Mouse (Mus musculus) erythroid progenitor cell, adult 5-6 weeks (primary cell): ENCODE results near the gene Exoc6b. TPM values are rescaled to one million over a fixed set of nuclear protein-coding genes. Genes with fewer than 3 reads are reported as not detected.
A peak's percentile ranks its signal among the peaks of the same experiment; 100 is the strongest.
"Not testable (repeated sequence)": the region's sequence is repeated elsewhere in the genome, so short reads cannot be mapped to it uniquely, and the experiment has no call there.

Source experiments
- ATAC-seq: replicated peaks from 2 replicates; pipeline ENCODE4 v1.8.0; 2016; ENCODE audit warnings: moderate number of reproducible peaks, mild to moderate bottlenecking, moderate TSS enrichment, inconsistent platforms; ENCODE audit not compliant: poor library complexity, low FRiP score, severe bottlenecking
- total RNA-seq, 2 experiments: library from RNA; stranded (forward) in 1 of 2; stranded (reverse) in 1 of 2; fragments of 150-400 nt in 1 of 2; fragments of 186-747, 209-891 nt in 1 of 2; gene quantifications; 2 replicates each; pipeline versions ENCODE4 v1.2.3 to v1.2.4; 2015 to 2017; ENCODE audit warnings: low replicate concordance in 2 of 2

The Exoc6b gene
- total RNA-seq (2015; ENCODE audit: low replicate concordance): 0.84 and 1.4 TPM in 2 replicates
- total RNA-seq (2017; ENCODE audit: low replicate concordance): 0.83 and 4.0 TPM in 2 replicates

DNA sequence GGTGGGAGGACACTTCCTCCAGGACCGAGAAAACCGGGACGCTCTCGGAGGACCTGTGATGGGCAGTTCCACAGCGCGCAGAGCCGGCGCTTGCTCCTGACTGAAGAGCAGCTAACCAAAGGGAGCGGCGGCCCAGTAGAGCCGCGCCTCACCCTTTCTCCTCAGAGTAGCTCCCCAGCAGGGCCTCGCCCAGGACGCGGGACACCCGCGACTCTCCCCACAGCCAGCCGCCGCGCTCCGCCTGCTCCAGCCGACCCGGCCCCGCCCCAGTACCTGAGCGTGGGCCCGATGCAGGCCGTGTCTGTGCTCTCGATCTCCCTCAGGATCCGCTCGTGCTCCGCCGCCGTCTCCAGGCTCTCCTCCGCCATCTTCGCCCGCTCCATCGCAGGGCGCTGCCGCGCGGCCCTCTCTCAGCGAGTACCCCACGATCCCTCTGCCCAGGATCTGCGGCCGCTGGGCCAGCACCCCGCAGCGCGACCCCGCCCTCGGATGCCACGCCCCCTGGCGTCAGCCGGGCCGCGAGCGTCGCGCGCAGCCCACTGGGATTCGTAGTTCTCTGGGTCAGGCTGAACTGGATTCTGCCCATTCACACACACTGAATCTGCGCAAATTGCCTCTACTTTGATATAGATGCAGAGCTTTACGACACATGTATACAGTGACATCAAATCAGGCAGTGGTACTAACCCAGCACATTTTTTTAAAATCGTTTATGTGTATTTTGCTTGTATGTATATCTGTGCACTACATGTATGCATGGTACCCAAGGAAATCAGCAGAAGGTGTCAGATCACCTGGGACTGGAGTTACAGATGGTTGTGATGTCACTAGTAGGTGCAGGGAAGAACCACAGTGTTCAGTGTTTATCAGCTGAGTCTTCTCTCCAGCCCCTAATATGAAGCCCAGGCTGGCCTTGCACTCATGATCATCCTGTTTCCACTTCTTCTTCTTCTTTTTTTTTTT is at the start of gene Exoc6b:
Gene Exoc6b, minus strand, starts transcription at position 491 of the 963 bp plus-strand sequence.
- ATAC-seq: peak; percentile 75

- not testable (repeated sequence) for ATAC-seq
These were observed 48.5 kb upstream of the Exoc6b start for GRCm38 (mm10) chr6:85117545-85118511.

- ATAC-seq: no peak
These were observed 35.8 kb upstream of the Exoc6b start for GRCm38 (mm10) chr6:85105033-85105615.

DNA sequence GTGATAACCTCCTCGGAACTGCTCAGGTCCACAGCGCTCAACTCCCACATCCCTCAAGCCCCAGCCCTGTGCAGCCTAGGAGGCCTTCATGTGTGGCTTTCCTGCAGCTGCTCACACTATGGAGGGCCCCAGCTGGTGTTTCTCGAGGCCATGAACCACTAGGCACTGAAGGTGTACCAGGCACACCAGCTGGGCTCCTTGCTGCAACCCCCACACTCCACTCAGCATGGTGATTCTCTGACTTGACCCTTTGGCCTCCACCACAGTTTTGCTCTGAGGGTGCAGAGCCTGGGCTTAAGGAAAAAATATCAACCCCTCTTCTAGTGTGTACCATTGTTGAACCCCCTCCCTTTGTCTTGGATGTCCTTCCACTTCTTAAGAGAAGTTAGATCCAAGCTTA is 34.0 kb upstream of the Exoc6b start:
- no peak for ATAC-seq

DNA sequence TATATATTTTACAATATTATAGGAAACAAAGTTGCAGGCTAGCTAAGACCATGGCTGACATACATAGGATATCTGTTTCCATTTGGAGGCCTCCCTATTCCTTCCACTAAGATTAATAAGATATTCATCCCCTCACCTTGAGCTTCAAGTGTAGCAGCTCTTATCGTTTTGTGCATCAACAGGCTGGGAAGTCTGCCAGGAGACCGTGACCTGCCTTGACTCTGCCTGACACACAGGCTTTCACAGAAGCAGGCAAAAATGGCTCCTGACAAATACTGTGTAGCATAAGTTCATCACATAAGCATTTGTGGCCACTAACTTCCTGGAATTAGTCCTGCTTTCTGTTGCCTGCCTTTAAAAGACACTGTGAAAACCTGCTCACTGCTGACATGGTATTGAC is 27.1 kb upstream of the Exoc6b start:
- no peak for ATAC-seq

DNA sequence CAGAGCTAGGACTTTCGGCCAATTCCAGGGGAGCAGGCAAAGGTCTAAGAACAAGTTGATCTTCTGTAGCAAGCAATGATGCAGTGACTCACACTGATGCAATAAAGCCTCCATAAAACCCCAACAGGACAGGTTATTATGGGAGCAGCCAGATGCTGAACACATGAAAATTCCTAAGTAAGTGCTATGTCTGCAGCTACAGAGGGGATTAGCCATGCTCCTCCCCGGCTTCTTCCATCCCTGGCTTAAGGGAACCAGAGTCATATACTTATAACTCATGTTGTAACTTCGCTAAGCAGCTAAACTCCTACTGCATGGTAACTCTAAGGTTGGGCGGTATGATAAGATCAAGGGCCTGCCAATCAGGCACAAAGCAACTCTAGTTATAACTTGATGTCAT is 18.1 kb upstream of the Exoc6b start:
- ATAC-seq: no peak

DNA sequence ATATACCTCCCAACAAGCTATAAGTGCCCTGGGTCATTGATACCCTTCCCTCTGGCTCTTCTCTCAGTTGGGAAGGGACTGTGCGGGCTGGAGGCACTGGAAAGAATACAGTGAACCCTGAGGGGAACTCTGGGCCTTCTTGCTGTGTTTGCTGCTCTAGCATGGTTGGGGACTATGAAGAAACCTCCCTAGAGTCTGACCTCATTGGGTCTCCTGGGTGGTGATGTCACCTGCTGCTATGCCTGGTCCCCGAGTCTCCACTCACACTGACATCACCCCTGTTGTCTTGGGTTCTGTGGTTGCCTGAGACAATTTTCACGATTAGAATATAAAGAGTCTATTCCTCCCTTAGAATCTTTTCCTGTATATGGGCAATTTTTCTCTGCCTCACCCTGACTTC is 17.3 kb upstream of the Exoc6b start:
- ATAC-seq: no peak

- not testable (repeated sequence) for ATAC-seq
These were observed 6.9 kb upstream of the Exoc6b start for GRCm38 (mm10) chr6:85076179-85076720.

- no peak for ATAC-seq
These were observed 5.7 kb upstream of the Exoc6b start for GRCm38 (mm10) chr6:85074996-85075395.

- 0 out of 2 replicates have a peak, but pooled peaks have one; percentile 42 for ATAC-seq
These were observed 841 bp downstream of the Exoc6b start for GRCm38 (mm10) chr6:85068322-85069022.

- no peak for ATAC-seq
These were observed 11.7 kb downstream of the Exoc6b start for GRCm38 (mm10) chr6:85057641-85058040.

GRCm38 (mm10) chr6:85051109-85051508 is 18.2 kb downstream of the Exoc6b start:
- no peak for ATAC-seq

- ATAC-seq: no peak
These were observed 22.8 kb downstream of the Exoc6b start for GRCm38 (mm10) chr6:85046531-85046930.

GRCm38 (mm10) chr6:85044621-85045152 is 24.6 kb downstream of the Exoc6b start:
- no peak for ATAC-seq

- ATAC-seq: no peak
These were observed 31.6 kb downstream of the Exoc6b start for GRCm38 (mm10) chr6:85037677-85038076.

GRCm38 (mm10) chr6:85029671-85030070 is 39.6 kb downstream of the Exoc6b start:
- ATAC-seq: no peak

GRCm38 (mm10) chr6:85024403-85024802 is 44.9 kb downstream of the Exoc6b start:
- ATAC-seq: no peak

DNA sequence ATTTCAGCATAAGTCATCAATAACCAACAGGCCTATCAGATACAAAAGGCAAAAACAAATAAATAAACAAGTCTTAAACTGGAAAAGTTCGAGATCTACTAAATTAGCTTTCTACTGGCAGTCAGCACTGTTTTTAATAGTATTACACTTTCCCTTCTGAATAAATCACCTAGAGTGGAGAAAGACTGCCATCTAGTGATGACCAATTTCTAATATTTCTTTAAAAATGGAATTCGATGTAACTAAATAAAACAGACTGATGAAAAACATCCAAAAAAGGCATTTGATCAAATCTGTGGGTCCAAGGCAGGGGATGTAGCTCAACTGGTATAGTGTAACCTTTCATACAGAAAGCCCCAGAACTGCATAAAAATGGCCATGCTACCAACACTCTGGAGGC is 52.3 kb downstream of the Exoc6b start:
- no peak for ATAC-seq

GRCm38 (mm10) chr6:85013906-85014305 is 55.4 kb downstream of the Exoc6b start:
- ATAC-seq: no peak
